Mouse (Mus musculus): ENCODE measurements around the gene Gm9. TPM values are rescaled to one million over a fixed set of nuclear protein-coding genes. Genes with fewer than 3 reads are reported as not detected.
"Not testable (repeated sequence)": the region's sequence is repeated elsewhere in the genome, so short reads cannot be mapped to it uniquely, and the experiment has no call there.

Gm9 gene
- not detected for polyA plus RNA-seq (2021)

DNA sequence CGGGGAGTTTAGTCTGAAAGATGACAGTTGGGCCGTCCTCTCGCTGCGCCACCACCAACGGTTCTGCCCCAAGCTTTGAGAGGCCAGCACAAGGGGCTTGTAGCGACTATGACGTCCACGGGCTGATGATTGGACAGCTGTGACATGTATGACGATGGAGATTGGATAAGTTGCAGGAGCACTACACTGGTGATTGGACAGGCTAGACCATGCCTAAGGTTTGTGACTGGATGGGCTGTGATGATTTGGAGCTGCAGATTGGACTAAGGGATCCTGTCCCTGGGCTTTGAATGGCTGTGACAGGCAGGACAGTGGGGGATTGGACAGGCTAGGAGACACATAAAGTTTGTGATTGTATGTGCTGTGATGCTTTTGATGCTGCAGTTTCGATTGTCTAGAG is at the start of gene Gm9:
Gene Gm9 (minus strand): TSS at position 101 of the 400 bp plus-strand sequence.
- ChIA-PET CTCF (no interaction called here), POLR2A (no interaction called here)
- in situ Hi-C loops (cut with MboI; ENCODE audit: low pct_unique_long_range_greater_than_20kb), result no loop called here
- DNase-seq (ENCODE audit: low read depth, low spot score) (no peak), ATAC-seq (no peak)
- H3K27me3 ChIP-seq, result peaks cover 56% of the 10 kb centered on the region
- TF ChIP-seq CTCF (IDR thresholded peaks at IDR 0.05), result no peak

DNA sequence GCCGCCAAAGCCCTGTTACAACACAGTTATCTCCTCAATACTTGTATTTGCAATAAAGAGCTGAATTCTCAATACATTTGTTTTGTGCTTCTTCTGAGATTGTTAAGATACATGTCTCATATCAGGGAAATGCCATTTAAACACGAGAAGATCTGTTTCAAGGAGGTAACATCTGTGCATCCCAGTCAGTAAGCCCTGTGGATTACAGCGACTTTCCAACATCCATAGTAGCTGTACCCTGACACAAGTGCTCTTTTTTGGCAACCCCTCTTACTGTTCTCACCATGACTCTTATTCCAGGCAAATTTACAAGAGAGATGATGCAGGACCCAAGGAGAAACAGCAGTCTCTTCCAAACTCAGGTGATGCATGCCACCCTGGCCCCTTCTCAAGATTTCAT is 38.8 kb upstream of the Gm9 start, which contains the start of gene Rhox3a:
Gene Rhox3a (plus strand): TSS at position 301 of the 400 bp plus-strand sequence.
- H3K27me3 ChIP-seq; DNase-seq (ENCODE audit: low read depth, low spot score); ATAC-seq; CTCF ChIA-PET; in situ Hi-C loops (cut with MboI; ENCODE audit: low pct_unique_long_range_greater_than_20kb); POLR2A ChIA-PET: not testable (repeated sequence)

- CTCF ChIA-PET; POLR2A ChIA-PET; in situ Hi-C loops (cut with MboI; ENCODE audit: low pct_unique_long_range_greater_than_20kb); DNase-seq (ENCODE audit: low read depth, low spot score); H3K27me3 ChIP-seq; ATAC-seq: not testable (repeated sequence)
These were observed 33.8 kb upstream of the Gm9 start, which contains the start of gene Rhox2a for GRCm38 (mm10) chrX:37244676-37245075. TSS of gene Rhox2a (plus strand) at chrX:37244976.

- peaks cover 24% of the 10 kb centered on the region for H3K27me3 ChIP-seq
- CTCF ChIA-PET; DNase-seq (ENCODE audit: low read depth, low spot score); in situ Hi-C loops (cut with MboI; ENCODE audit: low pct_unique_long_range_greater_than_20kb); POLR2A ChIA-PET; ATAC-seq: not testable (repeated sequence)
These were observed 11.3 kb upstream of the Gm9 start, which contains the start of gene Rhox1 for GRCm38 (mm10) chrX:37222158-37222557. TSS of gene Rhox1 (minus strand) at chrX:37222258.

GRCm38 (mm10) chrX:37198676-37199075 is 12.2 kb downstream of the Gm9 start:
- peaks cover 3% of the 10 kb centered on the region for H3K27me3 ChIP-seq
- ChIA-PET POLR2A (no interaction called here), CTCF (no interaction called here)
- DNase-seq (ENCODE audit: low read depth, low spot score) (no peak), ATAC-seq (no peak)
- in situ Hi-C loops (cut with MboI; ENCODE audit: low pct_unique_long_range_greater_than_20kb), result no loop called here
- TF ChIP-seq CTCF (IDR thresholded peaks at IDR 0.05), result no peak

- ChIA-PET CTCF (no interaction called here), POLR2A (no interaction called here)
- H3K27me3 ChIP-seq, result no peaks in the 10 kb centered on the region
- ATAC-seq (peak; percentile 32), DNase-seq (ENCODE audit: low read depth, low spot score) (no peak)
- no peak for TF ChIP-seq CTCF (IDR thresholded peaks at IDR 0.05)
- in situ Hi-C loops (cut with MboI; ENCODE audit: low pct_unique_long_range_greater_than_20kb), result no loop called here
These were observed 19.0 kb downstream of the Gm9 start for GRCm38 (mm10) chrX:37191744-37192379.

GRCm38 (mm10) chrX:37191105-37191743 is 19.6 kb downstream of the Gm9 start, which contains the start of the genes Ndufa1 and Rnf113a1:
TSS of gene Ndufa1 (minus strand) at chrX:37191163.
TSS of gene Rnf113a1 (plus strand) at chrX:37191245.
- POLR2A ChIA-PET, result no interaction called here
- peak; percentile 2 for DNase-seq (ENCODE audit: low read depth, low spot score)
- no peaks in the 10 kb centered on the region for H3K27me3 ChIP-seq
- in situ Hi-C loops (cut with MboI; ENCODE audit: low pct_unique_long_range_greater_than_20kb), result no loop called here
- no peak for TF ChIP-seq CTCF (IDR thresholded peaks at IDR 0.05)
- peak; percentile 80 for ATAC-seq
- CTCF ChIA-PET, result no interaction called here

DNA sequence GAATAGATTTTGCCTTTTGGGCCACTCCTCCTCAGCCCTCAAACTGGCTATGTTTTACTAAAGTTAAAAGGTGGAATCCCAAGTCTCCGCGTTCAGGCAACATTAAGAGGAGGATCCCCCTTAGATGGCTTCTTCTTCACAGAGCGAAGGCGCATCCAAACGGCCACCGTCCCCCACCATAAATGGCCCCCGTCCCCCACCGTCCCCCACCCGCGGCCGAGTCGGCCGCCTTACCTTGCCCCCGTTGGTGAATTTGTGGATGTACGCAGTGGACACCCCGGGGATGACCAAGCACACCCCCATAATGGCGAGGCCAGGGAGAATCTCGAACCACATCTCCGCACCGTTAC is 20.1 kb downstream of the Gm9 start:
- H3K27me3 ChIP-seq, result no peaks in the 10 kb centered on the region
- in situ Hi-C loops (cut with MboI; ENCODE audit: low pct_unique_long_range_greater_than_20kb), result no loop called here
- TF ChIP-seq CTCF (IDR thresholded peaks at IDR 0.05), result no peak
- no peak for ATAC-seq
- POLR2A ChIA-PET, result interaction anchor here (0.6 kb wide), 1 partner anchor 17 kb away, joined by 3 read pairs; no protein-coding TSS in a partner anchor
- DNase-seq (ENCODE audit: low read depth, low spot score), result no peak
- CTCF ChIA-PET, result no interaction called here

- in situ Hi-C loops (cut with MboI; ENCODE audit: low pct_unique_long_range_greater_than_20kb); POLR2A ChIA-PET; DNase-seq (ENCODE audit: low read depth, low spot score); ATAC-seq; CTCF ChIA-PET: not testable (repeated sequence)
- peaks cover 10% of the 10 kb centered on the region for H3K27me3 ChIP-seq
These were observed 26.4 kb downstream of the Gm9 start for GRCm38 (mm10) chrX:37184401-37184800.

- CTCF ChIA-PET, result no interaction called here
- in situ Hi-C loops (cut with MboI; ENCODE audit: low pct_unique_long_range_greater_than_20kb), result no loop called here
These were observed 42.1 kb downstream of the Gm9 start, which contains the start of gene Akap14 for GRCm38 (mm10) chrX:37168742-37169141. TSS of gene Akap14 (minus strand) at chrX:37168842.

DNA sequence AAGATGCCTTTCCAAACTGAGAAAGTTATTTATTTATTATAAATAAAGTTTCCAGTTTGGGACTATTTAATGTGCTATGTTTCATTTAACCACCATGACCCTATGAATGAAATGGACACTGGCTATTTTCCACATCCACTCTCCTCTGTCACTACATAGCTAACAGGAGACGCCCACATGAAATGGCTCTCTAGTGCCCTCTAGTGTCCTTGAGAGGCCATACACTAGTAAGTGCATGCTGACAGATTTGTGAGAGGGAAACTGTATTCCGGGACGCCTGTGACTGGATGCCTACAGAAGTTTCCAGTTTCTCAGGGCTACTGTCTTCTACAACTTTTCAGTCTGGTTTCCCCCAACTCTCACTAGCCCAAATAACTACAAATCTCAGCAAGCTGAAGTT is 43.8 kb downstream of the Gm9 start:
- POLR2A ChIA-PET, result no interaction called here
- ATAC-seq, result peak; percentile 85

More at GRCm38 (mm10) chrX:37168742-37169141, 42.1 kb downstream of the Gm9 start, which contains the start of gene Akap14:
- no peak for ATAC-seq
- DNase-seq (ENCODE audit: low read depth, low spot score), result no peak
- TF ChIP-seq CTCF (IDR thresholded peaks at IDR 0.05), result no peak
- POLR2A ChIA-PET, result interaction anchor here (0.6 kb wide), 1 partner anchor 307 kb away, joined by 3 read pairs; no protein-coding TSS in a partner anchor
- peaks cover 9% of the 10 kb centered on the region for H3K27me3 ChIP-seq

More for the DNA sequence above, 43.8 kb downstream of the Gm9 start:
- in situ Hi-C loops (cut with MboI; ENCODE audit: low pct_unique_long_range_greater_than_20kb), result no loop called here
- peak; percentile 78 for TF ChIP-seq CTCF (IDR thresholded peaks at IDR 0.05)
- H3K27me3 ChIP-seq, result peaks cover 9% of the 10 kb centered on the region
- no peak for DNase-seq (ENCODE audit: low read depth, low spot score)
- CTCF ChIA-PET, result interaction anchor here (0.8 to 1.8 kb wide), 2 partner anchors 12 to 22 kb away, joined by 3 to 4 read pairs; no protein-coding TSS in a partner anchor
